In genomic region chr1:61203170-61203569, GRCm38 (mm10) we compare ENCODE assay signal across 8 mouse cellular contexts.
DNase-seq lines count a peak whose midpoint lies in the region; ATAC-seq lines count a peak whose summit lies in the region.

No protein-coding gene starts in this region.

- no peaks in the 10 kb centered on the region for H3K27me3 ChIP-seq in embryonic facial prominence, embryonic 15.5 days
- no peaks in the 10 kb centered on the region for H3K27me3 ChIP-seq in midbrain, embryonic 14.5 days (ENCODE audit: control insufficient read depth, insufficient read depth, low read length)

- ATAC-seq in embryonic facial prominence, embryonic 15.5 days (ENCODE audit: insufficient number of reproducible peaks, low FRiP score, low TSS enrichment, low read depth): peak; percentile 70; the same call in 1 of the 2 replicates
- no peak for ATAC-seq in midbrain, embryonic 14.5 days (ENCODE audit: low FRiP score, low TSS enrichment)
- no peak for ATAC-seq in megakaryocyte-erythroid progenitor cell, adult 5-6 weeks (replicated peaks; ENCODE audit: low FRiP score, low TSS enrichment, poor library complexity, severe bottlenecking)

- H3K9ac ChIP-seq in embryonic facial prominence, embryonic 15.5 days: no peak overlapping the region
- H3K9ac ChIP-seq in midbrain, embryonic 14.5 days (replicated peaks; ENCODE audit: low read length): no peak overlapping the region

- no peak overlapping the region for H3K27ac ChIP-seq in embryonic facial prominence, embryonic 15.5 days (replicated peaks)
- H3K27ac ChIP-seq in midbrain, embryonic 14.5 days (replicated peaks; ENCODE audit: low read depth, low read length): no peak overlapping the region

- peaks cover 10% of the 10 kb centered on the region for H3K4me1 ChIP-seq in embryonic facial prominence, embryonic 15.5 days
- H3K4me1 ChIP-seq in midbrain, embryonic 14.5 days (ENCODE audit: control insufficient read depth, insufficient read depth, low read length): peaks cover 7% of the 10 kb centered on the region

- peak overlapping the region; percentile 12; the same call in 1 of the 2 replicates for H3K4me2 ChIP-seq in embryonic facial prominence, embryonic 15.5 days (replicated peaks)
- no peak overlapping the region for H3K4me2 ChIP-seq in midbrain, embryonic 14.5 days (ENCODE audit: low read length)

- DNase-seq in left cerebral cortex, postnatal 4 days: peak; percentile 77
- no peak for DNase-seq in left cerebral cortex, postnatal 14 days (ENCODE audit: low spot score in 2 of 2)
- peak; percentile 49 for DNase-seq in heart, postnatal 4 days
- DNase-seq in midbrain, embryonic 14.5 days: peak; percentile 31
- no peak for DNase-seq in thymus, postnatal 0 days (ENCODE audit: low spot score)
- no peak for DNase-seq in adrenal gland, adult 2 months

- 26% methylated on average over 15 of the region's 15 CpGs for WGBS in embryonic facial prominence, embryonic 15.5 days
- WGBS in midbrain, embryonic 14.5 days: 35% methylated on average over 15 of the region's 15 CpGs

- H3K4me3 ChIP-seq in embryonic facial prominence, embryonic 15.5 days (replicated peaks): no peak overlapping the region
- no peak overlapping the region for H3K4me3 ChIP-seq in midbrain, embryonic 14.5 days (replicated peaks; ENCODE audit: low read depth, low read length)

- H3K9me3 ChIP-seq in embryonic facial prominence, embryonic 15.5 days (replicated peaks): no peaks in the 10 kb centered on the region
- no peaks in the 10 kb centered on the region for H3K9me3 ChIP-seq in midbrain, embryonic 14.5 days (ENCODE audit: control insufficient read depth, low read length)

- intact Hi-C loops in left cerebral cortex, postnatal 4 days (cut with DNase I): no loop called here
- intact Hi-C loops in left cerebral cortex, postnatal 14 days (cut with DNase I): no loop called here

- H3K36me3 ChIP-seq in embryonic facial prominence, embryonic 15.5 days: no peaks in the 10 kb centered on the region
- H3K36me3 ChIP-seq in midbrain, embryonic 14.5 days (ENCODE audit: control insufficient read depth, insufficient read depth, low read length): no peaks in the 10 kb centered on the region

Comparison
In these comparisons a context has a peak if more than half of its experiments do, and no peak if none do; other contexts are left out.
1. DNase-seq: peak in left cerebral cortex, postnatal 4 days (single experiment), heart, postnatal 4 days (single experiment) and midbrain, embryonic 14.5 days (single experiment); none in left cerebral cortex, postnatal 14 days (0 of 2), thymus, postnatal 0 days (single experiment) and adrenal gland, adult 2 months (single experiment).